9 mouse cellular contexts compared by ENCODE assay signal in the genomic region with DNA sequence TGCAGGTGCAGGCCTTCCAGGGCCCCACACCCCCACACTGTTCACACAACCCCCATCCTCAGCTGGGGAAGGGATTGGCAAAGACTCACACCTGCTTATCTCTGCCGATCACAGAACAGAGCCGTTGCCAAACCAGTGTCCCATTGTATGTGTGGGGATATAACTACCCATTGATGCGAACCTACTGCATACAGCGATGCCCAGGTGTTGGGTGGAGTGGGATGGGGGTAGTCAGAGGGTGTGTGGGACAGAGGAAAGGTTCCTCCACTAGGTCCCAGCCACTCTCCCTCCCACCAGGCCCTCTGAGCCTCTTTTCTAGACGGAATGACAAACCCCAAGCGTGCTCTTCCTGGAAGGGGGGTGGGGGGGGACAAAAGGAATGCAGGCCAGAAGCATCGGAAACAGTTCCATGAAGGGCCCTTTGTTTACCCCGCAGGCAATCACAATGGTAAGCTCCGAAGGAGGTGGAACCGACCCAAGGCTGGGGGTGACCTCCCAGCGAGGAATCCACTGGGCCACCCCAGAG. TPM values are rescaled to one million over a fixed set of nuclear protein-coding genes. Genes with fewer than 3 reads are reported as not detected.
DNase-seq lines count a peak whose midpoint lies in the region; ATAC-seq and TF ChIP-seq lines count a peak whose summit lies in the region.
"Had no signal": no experiment of that assay in that cellular context is flagged by ENCODE, and none has a peak within 500 bp of the region (broad histone marks: within the 10 kb centered on the region; RNA-seq: fewer than 3 reads in every experiment).

A gene (minus strand): TSS at position 287 of the 526 bp plus-strand sequence.

- H3K36me3 ChIP-seq in lung, embryonic 14.5 days (ENCODE audit: insufficient read depth): 0 out of 2 replicates have a peak, but pooled peaks cover 5% of the 10 kb centered on the region
- H3K36me3 ChIP-seq in forebrain, embryonic 10.5 days (replicated peaks): peaks cover 15% of the 10 kb centered on the region
- H3K36me3 ChIP-seq in limb, embryonic 12.5 days: peaks cover 9% of the 10 kb centered on the region; the same call in 1 of the 2 replicates
- H3K36me3 ChIP-seq in thymus, adult 2 months (ENCODE audit: control insufficient read depth, insufficient read depth, low read length): no peaks in the 10 kb centered on the region

- peak within 1 kb of the TSS; percentile 23 for H3K4me2 ChIP-seq in lung, embryonic 14.5 days
- peak within 1 kb of the TSS; percentile 32 for H3K4me2 ChIP-seq in limb, embryonic 12.5 days

- peak within 1 kb of the TSS; percentile 34 for H3K9ac ChIP-seq in lung, embryonic 14.5 days
- peak within 1 kb of the TSS; percentile 40 for H3K9ac ChIP-seq in limb, embryonic 12.5 days (replicated peaks)

- no peaks in the 10 kb centered on the region for H3K9me3 ChIP-seq in lung, embryonic 14.5 days (ENCODE audit: low read depth, low read length)
- H3K9me3 ChIP-seq in forebrain, embryonic 10.5 days: no peaks in the 10 kb centered on the region
- H3K9me3 ChIP-seq in limb, embryonic 12.5 days: no peaks in the 10 kb centered on the region

- H3K27me3 ChIP-seq in lung, embryonic 14.5 days (ENCODE audit: insufficient read depth, low read length): no peaks in the 10 kb centered on the region
- H3K27me3 ChIP-seq in forebrain, embryonic 10.5 days (ENCODE audit: poor library complexity, severe bottlenecking): peaks cover 44% of the 10 kb centered on the region
- H3K27me3 ChIP-seq in limb, embryonic 12.5 days: peaks cover 16% of the 10 kb centered on the region
- no peaks in the 10 kb centered on the region for H3K27me3 ChIP-seq in thymus, adult 2 months (ENCODE audit: control insufficient read depth, insufficient read depth, low read length)

- no peak for TF ChIP-seq POLR2A in thymus, adult 2 months (IDR thresholded peaks at IDR 0.05; ENCODE audit: control insufficient read depth, extremely low read depth, insufficient read depth, low read length, poor library complexity)

- TF ChIP-seq CTCF in lung, embryonic 14.5 days (IDR thresholded peaks at IDR 0.05; ENCODE audit: low read depth): no peak
- TF ChIP-seq CTCF in thymus, adult 2 months (IDR thresholded peaks at IDR 0.05; ENCODE audit: borderline replicate concordance, control insufficient read depth, extremely low read depth, insufficient read depth, low read length, poor library complexity): no peak

- H3K27ac ChIP-seq in lung, embryonic 14.5 days (ENCODE audit: low read depth): peak within 1 kb of the TSS; percentile 74
- peak within 1 kb of the TSS; percentile 86 for H3K27ac ChIP-seq in forebrain, embryonic 10.5 days
- peak within 1 kb of the TSS; percentile 79 for H3K27ac ChIP-seq in limb, embryonic 12.5 days
- peak within 1 kb of the TSS; percentile 65 for H3K27ac ChIP-seq in thymus, adult 2 months (ENCODE audit: control insufficient read depth, insufficient read depth, low read length)

- ATAC-seq in lung, embryonic 14.5 days (ENCODE audit: insufficient read depth): peak; percentile 70; the same call in 1 of the 2 replicates
- peak; percentile 43; the same call in 1 of the 2 replicates for ATAC-seq in limb, embryonic 12.5 days (ENCODE audit: insufficient number of reproducible peaks, insufficient read depth, low FRiP score, low TSS enrichment, low read depth)

- WGBS in lung, embryonic 14.5 days: 11% methylated on average over 11 of the region's 11 CpGs
- WGBS in forebrain, embryonic 10.5 days: 4% methylated on average over 11 of the region's 11 CpGs
- 12% methylated on average over 11 of the region's 11 CpGs for WGBS in limb, embryonic 12.5 days
- WGBS in thymus, adult 2 months: 33% methylated on average over 11 of the region's 11 CpGs

- H3K4me1 ChIP-seq in lung, embryonic 14.5 days (ENCODE audit: insufficient read depth): peaks cover 15% of the 10 kb centered on the region
- peaks cover 39% of the 10 kb centered on the region for H3K4me1 ChIP-seq in forebrain, embryonic 10.5 days
- peaks cover 27% of the 10 kb centered on the region for H3K4me1 ChIP-seq in limb, embryonic 12.5 days (replicated peaks)
- peaks cover 22% of the 10 kb centered on the region for H3K4me1 ChIP-seq in thymus, adult 2 months (replicated peaks; ENCODE audit: control insufficient read depth, insufficient read depth, low read length)

- DNase-seq in lung, embryonic 14.5 days: peak; percentile 65
- DNase-seq in lung, postnatal 14 days: no peak
- DNase-seq in forebrain, embryonic 10.5 days (ENCODE audit: extremely low spot score, low spot score): no peak
- peak; percentile 66 for DNase-seq in thymus, adult 2 months
- DNase-seq in cerebellum, adult 11 months: no peak
- no peak for DNase-seq in adipocyte (ENCODE audit: low spot score)
- no peak for DNase-seq in adrenal gland, postnatal 36 days

- no peak within 1 kb of the TSS for H3K4me3 ChIP-seq in lung, embryonic 14.5 days (ENCODE audit: low read depth, low read length)
- peak within 1 kb of the TSS; percentile 30 for H3K4me3 ChIP-seq in forebrain, embryonic 10.5 days
- no peak within 1 kb of the TSS for H3K4me3 ChIP-seq in limb, embryonic 12.5 days (replicated peaks)
- no peak within 1 kb of the TSS for H3K4me3 ChIP-seq in thymus, adult 2 months (ENCODE audit: control insufficient read depth, insufficient read depth, low read length)
- H3K4me3 ChIP-seq: myocyte had no signal

RNA-seq across cellular contexts. Expression of the gene that starts here (rescaled TPM):
- polyA plus RNA-seq in lung, embryonic 14.5 days (2014; fragmentation: Nextera tagmentation; extraction: Ambion mirVana): 0.35 and 0.59 TPM in 2 replicates
- polyA plus RNA-seq in forebrain, embryonic 10.5 days (2016; fragmentation: Nextera tagmentation; extraction: Ambion mirVana): 0.28 and 0.40 TPM in 2 replicates
- 0.60 and 0.75 TPM in 2 replicates for polyA plus RNA-seq in limb, embryonic 12.5 days (2016; fragmentation: Nextera tagmentation; extraction: Ambion mirVana)
- 0.84 and 1.4 TPM in 2 replicates for polyA plus RNA-seq in thymus, adult 2 months (2012; rRNA removed)
- total RNA-seq in adrenal gland, postnatal 36 days (2021): under 1 TPM; 0.23 to 0.76 TPM

Comparison
In these comparisons a context has a peak if more than half of its experiments do, and no peak if none do; other contexts are left out.
1. Peak in DNase-seq, ATAC-seq, H3K27ac ChIP-seq, H3K9ac ChIP-seq and H3K4me2 ChIP-seq in lung, embryonic 14.5 days; RNA of the gene not detected or under 1 TPM.
2. Peak in ATAC-seq, H3K27ac ChIP-seq, H3K9ac ChIP-seq and H3K4me2 ChIP-seq in limb, embryonic 12.5 days; RNA of the gene not detected or under 1 TPM.